Mouse (Mus musculus): ENCODE results near the gene Lmntd1.

GRCm38 (mm10) chr6:145359470-145360430 is 254.4 kb downstream of the Lmntd1 start:
- TF ChIP-seq POLR2A (IDR thresholded peaks at IDR 0.05; ENCODE audit: insufficient read depth, low read length) (no peak), CTCF (IDR thresholded peaks at IDR 0.05; ENCODE audit: low read depth, low read length) (no peak)

All from ES-Bruce4 (cell line).